Mouse (Mus musculus): ENCODE results near the gene Nop9. TPM values are rescaled to one million over a fixed set of nuclear protein-coding genes. Genes with fewer than 3 reads are reported as not detected.

Nop9 gene
- not detected in 2 replicates for polyA plus RNA-seq (2012; ENCODE audit: insufficient read depth, insufficient read length, low replicate concordance, missing spikeins)

GRCm38 (mm10) chr14:55745180-55745860 lies at the start of gene Nop9, which contains the start of gene Dhrs1:
Gene Nop9 (plus strand): TSS chr14:55745693.
Gene Dhrs1 (minus strand): TSS chr14:55745690.
- 0 out of 2 replicates have a peak, but pooled peaks have one; percentile 52 for TF ChIP-seq POLR2A (IDR thresholded peaks at IDR 0.05; ENCODE audit: insufficient read depth, low read depth, low read length)
- no peak for TF ChIP-seq CTCF (IDR thresholded peaks at IDR 0.05; ENCODE audit: insufficient read depth, low read depth, low read length)
- peak within 1 kb of the TSS; percentile 88 for H3K4me3 ChIP-seq (ENCODE audit: insufficient read depth, low read depth, low read length)
- under 1% methylated on average over 48 of the region's 48 CpGs for WGBS
- H3K4me1 ChIP-seq (ENCODE audit: control insufficient read depth, insufficient read depth, low read length), result peaks cover 12% of the 10 kb centered on the region
- H3K27ac ChIP-seq (ENCODE audit: insufficient read depth, low read depth, low read length), result no peak within 1 kb of the TSS

DNA sequence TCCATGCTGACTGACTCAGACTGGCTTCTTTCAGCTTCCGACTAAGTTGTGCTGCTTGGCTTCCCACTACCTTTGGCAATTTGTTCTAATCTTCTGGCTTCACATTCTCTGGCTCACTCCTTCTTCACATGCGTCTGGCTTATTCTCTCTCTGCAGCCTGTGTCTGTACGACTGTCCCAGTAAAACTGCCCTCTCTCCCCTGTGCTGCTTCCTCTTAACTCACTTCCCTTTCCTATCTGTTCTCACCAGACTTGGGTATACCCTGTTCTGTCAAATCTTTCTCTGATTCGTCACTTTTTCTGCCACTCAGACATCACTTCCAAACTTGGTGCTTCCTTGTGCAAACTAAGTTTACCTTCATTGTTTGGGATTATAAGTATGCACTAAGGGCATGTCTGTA lies 48.3 kb upstream of the Nop9 start:
- peaks cover 8% of the 10 kb centered on the region for H3K4me1 ChIP-seq (ENCODE audit: control insufficient read depth, insufficient read depth, low read length)
- 88% methylated on average over 4 of the region's 4 CpGs for WGBS
- no peak overlapping the region for H3K27ac ChIP-seq (ENCODE audit: insufficient read depth, low read depth, low read length)
- no peak overlapping the region for H3K4me3 ChIP-seq (ENCODE audit: insufficient read depth, low read depth, low read length)
- no peak for TF ChIP-seq CTCF (IDR thresholded peaks at IDR 0.05; ENCODE audit: insufficient read depth, low read depth, low read length)
- no peak for TF ChIP-seq POLR2A (IDR thresholded peaks at IDR 0.05; ENCODE audit: insufficient read depth, low read depth, low read length)

DNA sequence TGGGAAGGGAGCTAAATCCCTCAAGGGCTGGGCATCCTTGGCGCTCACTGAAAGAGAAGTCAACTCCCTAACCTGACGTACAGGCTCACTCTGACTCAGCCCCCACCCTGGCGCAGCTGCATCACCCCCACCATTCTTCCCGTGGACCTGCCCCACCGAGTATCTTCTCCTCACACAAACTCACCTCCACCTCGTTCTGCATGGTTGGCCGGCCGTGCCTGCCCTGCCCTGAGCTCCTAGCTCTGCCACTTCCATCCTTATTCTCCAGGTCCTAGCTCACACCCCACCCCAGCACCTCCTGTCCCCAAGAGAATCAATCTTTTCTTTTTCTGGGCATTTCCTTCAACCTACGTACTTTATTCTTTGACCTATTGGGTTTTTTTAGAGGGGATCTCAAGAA lies 44.4 kb upstream of the Nop9 start:
- no peak overlapping the region for H3K27ac ChIP-seq (ENCODE audit: insufficient read depth, low read depth, low read length)
- no peak overlapping the region for H3K4me3 ChIP-seq (ENCODE audit: insufficient read depth, low read depth, low read length)
- TF ChIP-seq CTCF (IDR thresholded peaks at IDR 0.05; ENCODE audit: insufficient read depth, low read depth, low read length) (no peak), POLR2A (IDR thresholded peaks at IDR 0.05; ENCODE audit: insufficient read depth, low read depth, low read length) (no peak)
- 65% methylated on average over 9 of the region's 9 CpGs for WGBS
- H3K4me1 ChIP-seq (ENCODE audit: control insufficient read depth, insufficient read depth, low read length), result peaks cover 3% of the 10 kb centered on the region; the same call in 1 of the 2 replicates

DNA sequence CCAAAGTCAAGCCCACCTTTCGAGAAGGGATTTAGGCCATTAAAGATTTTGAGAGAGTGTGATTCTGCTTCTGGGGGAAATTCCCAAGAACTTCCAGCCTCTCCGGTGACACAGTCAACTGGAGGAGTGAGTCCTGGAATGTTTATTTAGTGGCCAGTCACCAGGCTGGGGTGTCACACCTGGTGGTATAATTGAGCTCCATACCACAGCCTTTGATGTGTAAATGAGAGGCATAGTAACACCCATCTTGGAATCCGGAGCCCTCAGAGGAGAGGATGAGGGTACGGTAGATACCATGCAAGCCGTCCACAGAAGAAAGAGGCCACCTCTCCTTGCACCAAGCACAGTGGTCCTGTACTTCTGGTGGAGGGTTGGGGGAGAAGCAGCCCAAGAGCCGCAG lies 42.7 kb upstream of the Nop9 start:
- Histone ChIP-seq H3K27ac (ENCODE audit: insufficient read depth, low read depth, low read length) (no peak overlapping the region), H3K4me3 (ENCODE audit: insufficient read depth, low read depth, low read length) (no peak overlapping the region), H3K4me1 (ENCODE audit: control insufficient read depth, insufficient read depth, low read length) (peaks cover 3% of the 10 kb centered on the region; the same call in 1 of the 2 replicates)
- 81% methylated on average over 6 of the region's 6 CpGs for WGBS
- TF ChIP-seq CTCF (IDR thresholded peaks at IDR 0.05; ENCODE audit: insufficient read depth, low read depth, low read length) (no peak), POLR2A (IDR thresholded peaks at IDR 0.05; ENCODE audit: insufficient read depth, low read depth, low read length) (no peak)

GRCm38 (mm10) chr14:55706051-55706600 lies 39.4 kb upstream of the Nop9 start:
- H3K4me3 ChIP-seq (ENCODE audit: insufficient read depth, low read depth, low read length), result no peak overlapping the region
- H3K4me1 ChIP-seq (ENCODE audit: control insufficient read depth, insufficient read depth, low read length), result no peaks in the 10 kb centered on the region
- WGBS, result 90% methylated on average over 8 of the region's 8 CpGs
- TF ChIP-seq POLR2A (IDR thresholded peaks at IDR 0.05; ENCODE audit: insufficient read depth, low read depth, low read length) (no peak), CTCF (IDR thresholded peaks at IDR 0.05; ENCODE audit: insufficient read depth, low read depth, low read length) (no peak)
- no peak overlapping the region for H3K27ac ChIP-seq (ENCODE audit: insufficient read depth, low read depth, low read length)

DNA sequence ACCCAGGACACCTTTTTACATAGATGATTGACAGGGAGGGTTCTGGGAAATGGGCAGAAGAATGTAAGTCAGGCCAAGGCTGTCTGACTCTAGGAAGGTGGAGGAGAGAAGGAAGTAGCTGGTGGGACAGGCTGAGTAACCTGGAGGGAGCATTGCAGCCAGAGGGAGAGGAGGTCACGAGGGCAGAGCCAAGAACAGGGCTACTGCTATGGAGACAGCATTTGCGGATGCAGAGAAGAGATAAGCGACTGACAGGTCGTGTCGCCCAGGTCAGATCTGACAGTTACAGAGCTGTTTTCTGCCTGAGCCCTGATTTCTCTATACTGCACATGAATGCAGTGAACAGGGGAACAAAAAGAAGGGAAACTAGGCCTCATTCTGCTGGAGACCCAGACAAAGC lies 38.1 kb upstream of the Nop9 start:
- Histone ChIP-seq H3K4me3 (ENCODE audit: insufficient read depth, low read depth, low read length) (no peak overlapping the region), H3K27ac (ENCODE audit: insufficient read depth, low read depth, low read length) (no peak overlapping the region), H3K4me1 (ENCODE audit: control insufficient read depth, insufficient read depth, low read length) (no peaks in the 10 kb centered on the region)
- no peak for TF ChIP-seq POLR2A (IDR thresholded peaks at IDR 0.05; ENCODE audit: insufficient read depth, low read depth, low read length)
- no peak for TF ChIP-seq CTCF (IDR thresholded peaks at IDR 0.05; ENCODE audit: insufficient read depth, low read depth, low read length)
- 95% methylated on average over 5 of the region's 5 CpGs for WGBS

DNA sequence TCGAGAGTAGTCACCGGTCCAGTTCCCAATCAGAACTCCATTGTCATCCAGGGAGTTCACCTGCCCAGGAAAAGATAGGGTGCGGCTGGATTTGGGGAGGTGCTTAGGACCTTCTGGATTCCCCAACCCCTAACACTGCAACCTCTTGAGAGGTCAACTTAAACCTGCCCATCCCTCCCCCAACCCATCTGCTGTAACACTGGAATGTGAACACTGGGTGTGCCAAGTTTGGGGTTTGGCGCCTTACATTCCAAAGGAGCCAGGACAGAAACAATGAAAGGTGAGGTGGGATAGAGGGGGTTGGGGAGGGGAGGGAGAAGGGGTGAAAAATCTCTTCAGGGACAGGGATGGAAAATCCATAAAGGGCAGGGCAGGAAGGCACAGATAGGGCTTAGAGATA lies 36.0 kb upstream of the Nop9 start:
- no peak overlapping the region for H3K27ac ChIP-seq (ENCODE audit: insufficient read depth, low read depth, low read length)
- H3K4me3 ChIP-seq (ENCODE audit: insufficient read depth, low read depth, low read length), result no peak overlapping the region
- 86% methylated on average over 4 of the region's 4 CpGs for WGBS
- TF ChIP-seq CTCF (IDR thresholded peaks at IDR 0.05; ENCODE audit: insufficient read depth, low read depth, low read length) (no peak), POLR2A (IDR thresholded peaks at IDR 0.05; ENCODE audit: insufficient read depth, low read depth, low read length) (no peak)
- no peaks in the 10 kb centered on the region for H3K4me1 ChIP-seq (ENCODE audit: control insufficient read depth, insufficient read depth, low read length)

- no peak overlapping the region for H3K4me3 ChIP-seq (ENCODE audit: insufficient read depth, low read depth, low read length)
- no peaks in the 10 kb centered on the region for H3K4me1 ChIP-seq (ENCODE audit: control insufficient read depth, insufficient read depth, low read length)
- WGBS, result 82% methylated on average over 7 of the region's 7 CpGs
- TF ChIP-seq POLR2A (IDR thresholded peaks at IDR 0.05; ENCODE audit: insufficient read depth, low read depth, low read length) (no peak), CTCF (IDR thresholded peaks at IDR 0.05; ENCODE audit: insufficient read depth, low read depth, low read length) (no peak)
- H3K27ac ChIP-seq (ENCODE audit: insufficient read depth, low read depth, low read length), result no peak overlapping the region
These were observed 33.7 kb upstream of the Nop9 start for GRCm38 (mm10) chr14:55711786-55712185.

- TF ChIP-seq POLR2A (IDR thresholded peaks at IDR 0.05; ENCODE audit: insufficient read depth, low read depth, low read length) (no peak), CTCF (IDR thresholded peaks at IDR 0.05; ENCODE audit: insufficient read depth, low read depth, low read length) (no peak)
- Histone ChIP-seq H3K27ac (ENCODE audit: insufficient read depth, low read depth, low read length) (no peak overlapping the region), H3K4me1 (ENCODE audit: control insufficient read depth, insufficient read depth, low read length) (no peaks in the 10 kb centered on the region)
These were observed 32.3 kb upstream of the Nop9 start for GRCm38 (mm10) chr14:55713007-55713728.

More at GRCm38 (mm10) chr14:55713007-55713728, 32.3 kb upstream of the Nop9 start:
- 22% methylated on average over 25 of the region's 25 CpGs for WGBS
- H3K4me3 ChIP-seq (ENCODE audit: insufficient read depth, low read depth, low read length), result no peak overlapping the region
